Comparison of ENCODE assay signal across 10 mouse cellular contexts in the genomic region with DNA sequence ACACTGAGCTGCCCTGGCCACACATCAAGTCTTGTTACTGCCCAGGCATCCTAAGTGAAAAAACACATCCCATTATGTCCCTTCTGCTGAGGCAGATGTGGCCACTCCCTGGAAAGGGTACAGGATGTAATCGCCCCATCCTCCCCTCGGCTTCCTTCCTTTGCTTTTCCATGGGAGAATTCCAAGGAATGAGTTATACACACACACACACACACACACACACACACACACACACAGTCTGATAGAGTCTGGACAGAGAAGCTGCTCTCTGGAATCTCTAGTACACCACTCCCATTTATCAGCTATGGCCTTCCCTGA.
DNase-seq lines count a peak whose midpoint lies in the region; ATAC-seq lines count a peak whose summit lies in the region.
"Had no signal": no experiment of that assay in that cellular context is flagged by ENCODE, and none has a peak within 500 bp of the region (broad histone marks: within the 10 kb centered on the region; RNA-seq: fewer than 3 reads in every experiment).

No protein-coding gene starts in this region.

- no peak overlapping the region for H3K9ac ChIP-seq in embryonic facial prominence, embryonic 13.5 days
- H3K9ac ChIP-seq in liver, embryonic 16.5 days (ENCODE audit: low read depth, low read length) = no peak overlapping the region
- H3K9ac ChIP-seq: embryonic facial prominence, embryonic 12.5 days had no signal

- H3K36me3 ChIP-seq in embryonic facial prominence, embryonic 13.5 days = no peaks in the 10 kb centered on the region
- no peaks in the 10 kb centered on the region for H3K36me3 ChIP-seq in liver, embryonic 16.5 days (ENCODE audit: control insufficient read depth, insufficient read depth)
- H3K36me3 ChIP-seq: embryonic facial prominence, embryonic 12.5 days had no signal

- ATAC-seq in embryonic facial prominence, embryonic 13.5 days (ENCODE audit: insufficient number of reproducible peaks, insufficient read depth, low FRiP score, low TSS enrichment, low read depth) = no peak
- 0 out of 2 replicates have a peak, but pooled peaks have one; percentile 27 for ATAC-seq in liver, embryonic 16.5 days (ENCODE audit: low read depth)

- no peak overlapping the region for H3K4me3 ChIP-seq in embryonic facial prominence, embryonic 13.5 days
- no peak overlapping the region for H3K4me3 ChIP-seq in liver, embryonic 16.5 days (ENCODE audit: low read depth, low read length)
- H3K4me3 ChIP-seq: embryonic facial prominence, embryonic 12.5 days; megakaryocyte, embryonic 14.5 days had no signal

- H3K4me2 ChIP-seq in embryonic facial prominence, embryonic 13.5 days = peak overlapping the region; percentile 2; the same call in 1 of the 2 replicates
- H3K4me2 ChIP-seq in liver, embryonic 16.5 days (ENCODE audit: low read depth, low read length) = no peak overlapping the region
- H3K4me2 ChIP-seq: embryonic facial prominence, embryonic 12.5 days had no signal

- 79% methylated on average over 2 of the region's 2 CpGs for WGBS in embryonic facial prominence, embryonic 13.5 days
- 57% methylated on average over 2 of the region's 2 CpGs for WGBS in liver, embryonic 16.5 days (ENCODE audit: insufficient replicate concordance)

- H3K27me3 ChIP-seq in embryonic facial prominence, embryonic 13.5 days = no peaks in the 10 kb centered on the region
- H3K27me3 ChIP-seq in liver, embryonic 16.5 days (ENCODE audit: control insufficient read depth, insufficient read depth, low read depth, low read length) = no peaks in the 10 kb centered on the region
- H3K27me3 ChIP-seq: embryonic facial prominence, embryonic 12.5 days had no signal

- H3K27ac ChIP-seq in embryonic facial prominence, embryonic 13.5 days = peak overlapping the region; percentile 13; the same call in 1 of the 2 replicates
- no peak overlapping the region for H3K27ac ChIP-seq in liver, embryonic 16.5 days (ENCODE audit: low read length)

- no peaks in the 10 kb centered on the region for H3K9me3 ChIP-seq in embryonic facial prominence, embryonic 13.5 days
- H3K9me3 ChIP-seq in liver, embryonic 16.5 days (replicated peaks; ENCODE audit: control insufficient read depth, low read length) = no peaks in the 10 kb centered on the region
- H3K9me3 ChIP-seq: embryonic facial prominence, embryonic 12.5 days; megakaryocyte, embryonic 14.5 days had no signal

- peaks cover under 1% of the 10 kb centered on the region; the same call in 1 of the 2 replicates for H3K4me1 ChIP-seq in embryonic facial prominence, embryonic 13.5 days
- no peaks in the 10 kb centered on the region for H3K4me1 ChIP-seq in liver, embryonic 16.5 days (ENCODE audit: control insufficient read depth, low read depth, low read length)
- H3K4me1 ChIP-seq: embryonic facial prominence, embryonic 12.5 days had no signal

- DNase-seq in adrenal gland, adult 8-10 months = peak; percentile 40
- DNase-seq in heart, postnatal 4 days = peak; percentile 56
- DNase-seq in ovary, adult 18-20 months (ENCODE audit: low spot score) = no peak
- DNase-seq in cerebellum, postnatal 10 days = no peak
- DNase-seq in B cell, adult 2 months = no peak
- DNase-seq in ovary, postnatal 10 days (ENCODE audit: low spot score) = no peak

Comparison
In these comparisons a context has a peak if more than half of its experiments do, and no peak if none do; other contexts are left out.
1. DNase-seq: peak in adrenal gland, adult 8-10 months (single experiment) and heart, postnatal 4 days (single experiment); none in ovary, adult 18-20 months (single experiment), cerebellum, postnatal 10 days (0 of 2), B cell, adult 2 months (0 of 2) and ovary, postnatal 10 days (single experiment).